Mouse (Mus musculus) thymus, adult 18-20 months (tissue): ENCODE data around the gene Mepce.

Experiments used
- DNase-seq, 2 experiments: peaks; one replicate each; pipeline ENCODE4 v3.0.0; 2022; ENCODE audit warnings: mixed read lengths in 2 of 2

Mepce gene

DNA sequence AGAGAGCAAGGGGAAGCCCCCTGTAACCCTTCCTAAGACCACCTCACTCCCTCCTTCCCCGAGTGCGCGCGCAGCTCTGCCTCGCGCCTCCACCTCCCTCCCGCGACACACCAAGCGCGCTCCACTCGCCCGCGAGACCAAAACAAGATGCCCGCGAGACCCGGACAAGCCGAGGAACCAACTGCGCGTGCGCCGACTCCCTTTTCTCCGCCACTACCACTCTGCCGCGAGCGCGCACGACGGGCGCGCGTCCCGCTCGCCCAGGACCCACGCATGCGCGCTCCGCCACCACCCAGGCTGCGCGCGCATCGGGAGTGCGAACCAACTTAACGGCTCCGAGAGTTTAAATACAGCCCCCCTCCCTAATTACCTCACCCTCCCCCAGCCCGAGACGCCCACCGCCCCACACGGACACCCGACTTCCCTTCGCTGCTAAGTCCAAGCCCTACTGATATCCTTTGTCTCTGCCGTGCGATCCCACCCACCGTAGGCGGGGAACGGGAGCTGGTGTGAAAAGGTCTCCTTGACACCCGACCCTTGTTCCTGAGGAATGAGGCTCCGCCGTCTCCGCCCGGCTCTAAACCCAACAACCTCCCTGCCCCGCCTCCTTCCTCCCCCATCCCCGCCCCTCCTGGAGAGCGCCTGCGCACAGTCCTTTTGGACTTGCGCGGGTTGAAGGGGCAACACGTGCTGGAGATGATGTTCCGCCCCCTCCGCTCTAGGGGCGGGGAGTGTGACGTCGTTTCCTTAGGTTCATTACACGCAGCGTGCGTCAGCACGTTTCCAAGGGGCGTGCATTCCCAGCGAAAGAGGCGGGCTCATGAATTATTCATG is 1.1 kb downstream of the Mepce start:
- peak; percentile 98 to 99 for DNase-seq

DNA sequence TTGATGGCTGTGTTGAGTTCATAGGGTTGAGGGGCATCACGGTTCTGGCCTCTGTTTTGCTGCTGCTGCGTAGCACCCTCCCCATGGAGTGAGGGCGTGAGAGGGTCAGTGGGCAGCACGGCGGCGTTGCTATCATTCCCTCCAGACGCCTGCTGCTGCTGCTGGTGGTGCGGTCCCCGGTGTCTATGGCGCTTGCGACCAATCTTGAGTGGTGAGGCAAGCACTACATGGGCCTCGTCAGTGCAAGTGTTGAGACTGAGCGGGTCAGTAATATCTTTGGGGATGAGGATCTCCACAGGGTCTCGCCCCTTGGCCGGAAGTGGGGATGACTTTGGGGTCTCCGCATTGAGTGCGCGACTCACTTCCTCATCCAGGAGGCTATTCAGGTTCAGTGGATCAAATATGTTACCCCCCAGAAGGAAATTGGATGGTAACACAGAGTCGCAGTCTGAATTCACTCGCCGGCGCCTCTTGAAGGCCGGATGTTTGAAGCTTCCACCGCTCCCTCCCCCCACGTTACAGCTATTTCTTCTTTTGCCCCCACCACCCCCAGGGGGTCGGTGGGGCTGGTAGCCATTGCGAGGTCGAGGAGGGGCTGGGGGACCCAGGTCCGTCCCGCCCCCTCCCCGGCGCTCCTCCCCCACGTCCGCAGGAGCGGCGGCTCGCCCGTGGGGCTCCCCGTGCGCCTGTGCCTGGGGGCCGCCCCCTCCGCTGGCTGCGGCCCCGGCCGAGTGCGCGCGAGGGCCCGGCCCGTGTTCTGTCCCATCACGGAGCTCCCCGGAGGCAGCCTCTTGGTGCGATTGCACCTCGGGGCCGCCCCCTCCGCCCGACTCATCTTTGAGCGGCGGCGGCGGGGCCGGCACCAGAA is 2.1 kb downstream of the Mepce start:
- DNase-seq: peak in 1 of 2 experiments; percentile 33

- DNase-seq: no peak
Measured at GRCm38 (mm10) chr5:137784546-137784945, 2.9 kb downstream of the Mepce start.

GRCm38 (mm10) chr5:137783901-137784540 is 3.4 kb downstream of the Mepce start:
- DNase-seq: no peak

- no peak for DNase-seq
Measured at GRCm38 (mm10) chr5:137782776-137783522, 4.5 kb downstream of the Mepce start.

DNA sequence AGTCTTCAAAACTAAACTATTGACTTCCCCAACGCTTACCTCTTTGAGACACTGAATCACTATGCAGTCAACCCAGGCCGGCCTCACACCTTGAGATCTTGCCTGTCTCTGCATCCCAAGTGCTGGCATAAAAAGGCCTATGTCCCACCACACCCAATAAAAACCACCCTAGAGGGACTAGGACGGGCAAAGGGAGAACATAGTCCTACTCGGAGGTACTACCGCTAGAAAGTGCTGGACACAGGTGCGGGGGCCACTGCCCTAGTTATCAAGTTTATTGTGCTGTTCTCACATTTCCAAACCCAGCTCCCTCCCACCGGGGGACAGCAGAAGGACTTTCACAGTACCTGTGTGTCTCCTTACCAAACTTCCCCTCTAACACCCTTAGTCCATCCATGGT is 5.8 kb downstream of the Mepce start:
- DNase-seq: no peak

- peak in 1 of 2 experiments; percentile 35 for DNase-seq
Measured at GRCm38 (mm10) chr5:137779053-137779933, 8.2 kb downstream of the Mepce start.

GRCm38 (mm10) chr5:137778635-137779034 is 8.8 kb downstream of the Mepce start, which contains the start of gene Ppp1r35:
Gene Ppp1r35 (plus strand): TSS chr5:137778849.
- peak; percentile 91 to 92 for DNase-seq

- no peak for DNase-seq
Measured at GRCm38 (mm10) chr5:137777267-137777845, 10.1 kb downstream of the Mepce start.

GRCm38 (mm10) chr5:137776408-137776918 is 11.0 kb downstream of the Mepce start:
- no peak for DNase-seq

DNA sequence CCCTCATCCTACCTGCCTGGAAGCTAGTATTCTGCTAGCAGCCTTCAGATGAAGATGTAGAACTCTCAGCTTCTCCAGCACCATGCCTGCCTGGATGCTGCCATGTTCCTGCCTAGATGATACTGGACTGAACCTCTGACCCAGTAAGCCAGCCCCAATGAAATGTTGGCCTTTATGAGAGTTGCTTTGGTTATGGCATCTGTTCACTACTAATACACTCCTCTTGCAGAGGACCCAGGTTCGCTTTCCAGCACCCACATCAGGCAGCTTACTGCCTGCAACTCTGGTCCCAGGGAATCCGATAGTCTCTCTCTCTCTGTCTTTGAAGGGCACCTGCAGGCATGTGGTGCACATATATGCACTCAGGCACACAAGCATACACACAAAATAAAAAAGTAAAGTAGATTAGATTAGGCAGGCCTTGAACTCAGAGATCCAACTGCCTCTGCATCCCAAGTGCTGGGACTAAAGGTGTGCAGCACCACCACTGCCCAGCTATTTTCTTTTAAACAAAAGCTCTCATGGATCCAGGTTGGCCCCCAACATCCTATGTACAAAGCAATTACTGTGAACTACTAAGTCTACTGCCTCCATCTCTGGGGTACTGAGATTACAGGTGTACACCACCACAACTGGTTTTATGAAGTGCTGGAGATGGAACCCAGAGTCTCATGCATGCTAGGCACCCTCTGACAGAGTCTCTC is 11.7 kb downstream of the Mepce start:
- peak in 1 of 2 experiments; percentile 3 for DNase-seq

GRCm38 (mm10) chr5:137772755-137773154 is 14.7 kb downstream of the Mepce start:
- DNase-seq: no peak

- peak in 1 of 2 experiments; percentile 14 for DNase-seq
Measured at GRCm38 (mm10) chr5:137770709-137771108, 16.7 kb downstream of the Mepce start.

DNA sequence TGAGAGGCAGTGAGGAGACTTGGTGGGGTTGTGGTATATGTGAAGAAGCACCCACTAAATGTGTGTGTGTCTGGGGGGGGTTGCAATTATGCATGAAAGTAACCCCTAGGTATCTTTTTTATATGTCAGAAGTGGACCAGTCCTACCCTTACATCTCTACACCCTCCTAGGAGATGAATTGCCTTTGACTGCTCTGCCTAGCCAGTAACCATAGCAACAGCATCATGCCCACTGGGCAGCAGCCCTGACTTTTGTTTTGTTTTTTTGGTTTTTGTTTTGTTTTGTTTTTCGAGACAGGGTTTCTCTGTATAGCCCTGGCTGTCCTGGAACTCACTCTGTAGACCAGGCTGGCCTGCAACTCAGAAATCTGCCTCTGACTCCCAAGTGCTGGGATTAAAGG is 19.0 kb downstream of the Mepce start:
- no peak for DNase-seq

GRCm38 (mm10) chr5:137766270-137766669 is 21.2 kb downstream of the Mepce start:
- DNase-seq: no peak

- no peak for DNase-seq
Measured at GRCm38 (mm10) chr5:137764609-137765340, 22.7 kb downstream of the Mepce start.

DNA sequence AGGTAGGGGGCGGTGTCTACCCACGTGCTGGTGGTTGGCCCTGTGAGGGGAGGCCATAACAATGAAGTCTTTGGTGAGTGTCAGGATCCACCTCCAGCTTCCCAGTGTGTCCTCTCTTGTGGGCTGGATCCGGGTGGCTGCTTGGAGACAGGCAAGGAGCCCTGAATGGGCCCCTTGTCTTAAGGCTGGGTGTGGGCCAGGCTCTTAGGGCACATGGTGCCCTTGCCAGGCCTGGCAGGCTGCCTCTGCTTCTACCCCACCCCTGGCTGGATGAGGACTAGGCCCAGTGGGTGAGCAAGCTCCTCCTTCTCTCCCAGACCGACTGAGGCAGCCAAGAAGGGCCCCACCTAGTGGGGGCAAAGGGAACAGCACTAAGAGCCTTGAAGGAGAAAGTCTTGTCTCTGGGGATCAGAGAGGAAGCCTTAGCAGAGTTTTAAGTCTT is 27.5 kb downstream of the Mepce start:
- peak; percentile 65 to 72 for DNase-seq

DNA sequence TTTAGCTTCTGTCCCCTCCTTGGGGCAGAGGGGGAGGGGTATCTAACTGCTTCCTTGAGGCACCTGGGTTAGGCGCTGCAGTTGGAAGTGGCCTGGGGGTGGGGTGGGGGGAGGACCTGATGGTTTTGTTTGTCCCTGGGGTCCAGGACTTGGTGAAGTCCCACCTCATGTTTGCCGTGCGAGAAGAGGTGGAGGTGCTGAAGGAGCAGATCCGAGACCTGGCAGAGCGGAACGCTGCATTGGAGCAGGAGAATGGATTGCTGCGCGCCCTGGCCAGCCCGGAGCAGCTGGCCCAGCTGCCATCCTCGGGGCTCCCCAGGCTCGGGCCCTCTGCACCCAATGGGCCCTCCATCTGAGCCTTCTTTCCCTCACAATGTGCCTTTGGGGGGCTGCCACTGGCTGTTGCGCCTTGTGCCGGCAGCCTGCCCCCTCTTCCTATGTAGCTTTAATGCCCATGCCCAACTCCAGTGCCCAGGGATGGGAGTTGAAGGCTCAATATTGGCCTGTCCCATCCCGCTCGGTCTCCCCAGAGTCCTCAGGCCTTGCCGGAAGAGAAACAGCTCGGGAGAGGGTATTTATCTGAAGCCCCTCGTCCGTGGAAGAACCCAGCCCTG is 28.4 kb downstream of the Mepce start:
- DNase-seq: no peak

GRCm38 (mm10) chr5:137757887-137758286 is 29.6 kb downstream of the Mepce start:
- no peak for DNase-seq
